Mouse (Mus musculus) hindlimb bud, embryonic 11.5 days (tissue): ENCODE data around the gene Spred3.
"Not testable (repeated sequence)": the region's sequence is repeated elsewhere in the genome, so short reads cannot be mapped to it uniquely, and the experiment has no call there.

ENCODE experiments used
- DNase-seq: peaks from one replicate; pipeline ENCODE4 v3.0.0-alpha.2; 2012; ENCODE audit warnings: low read depth, low spot score; ENCODE audit errors: extremely low spot score

Spred3 gene

GRCm38 (mm10) chr7:29170066-29170754 is at the start of gene Spred3, which contains the start of gene Ggn:
Spred3 (minus strand) TSS chr7:29170411.
Ggn (plus strand) TSS chr7:29170210.
- no peak for DNase-seq

- DNase-seq = no peak
Observed at GRCm38 (mm10) chr7:29214846-29215245, 44.6 kb upstream of the Spred3 start.

DNA sequence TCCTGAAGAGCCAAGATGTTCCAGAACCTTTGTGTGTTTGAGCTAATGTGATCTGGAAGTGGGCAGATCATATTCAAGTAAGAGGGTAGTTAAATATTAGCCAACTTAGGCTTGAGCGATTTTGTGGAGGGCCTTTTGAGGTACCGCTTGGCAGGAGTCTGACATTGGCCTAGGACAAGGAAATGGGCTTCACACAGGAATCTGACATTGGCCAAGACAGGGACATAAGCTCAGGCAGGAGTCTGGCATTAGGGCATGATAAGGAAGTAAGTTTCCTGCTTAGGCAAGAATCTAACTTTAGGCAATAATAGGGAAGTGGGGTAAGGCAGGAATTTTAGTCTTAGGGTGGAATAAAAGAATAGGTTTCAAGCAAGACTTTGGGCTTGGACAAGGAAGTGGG is 44.0 kb upstream of the Spred3 start:
- no peak for DNase-seq

GRCm38 (mm10) chr7:29213675-29214082 is 43.5 kb upstream of the Spred3 start, which contains the start of gene Catsperg1:
Catsperg1 (minus strand) TSS chr7:29214035.
- DNase-seq = no peak

DNA sequence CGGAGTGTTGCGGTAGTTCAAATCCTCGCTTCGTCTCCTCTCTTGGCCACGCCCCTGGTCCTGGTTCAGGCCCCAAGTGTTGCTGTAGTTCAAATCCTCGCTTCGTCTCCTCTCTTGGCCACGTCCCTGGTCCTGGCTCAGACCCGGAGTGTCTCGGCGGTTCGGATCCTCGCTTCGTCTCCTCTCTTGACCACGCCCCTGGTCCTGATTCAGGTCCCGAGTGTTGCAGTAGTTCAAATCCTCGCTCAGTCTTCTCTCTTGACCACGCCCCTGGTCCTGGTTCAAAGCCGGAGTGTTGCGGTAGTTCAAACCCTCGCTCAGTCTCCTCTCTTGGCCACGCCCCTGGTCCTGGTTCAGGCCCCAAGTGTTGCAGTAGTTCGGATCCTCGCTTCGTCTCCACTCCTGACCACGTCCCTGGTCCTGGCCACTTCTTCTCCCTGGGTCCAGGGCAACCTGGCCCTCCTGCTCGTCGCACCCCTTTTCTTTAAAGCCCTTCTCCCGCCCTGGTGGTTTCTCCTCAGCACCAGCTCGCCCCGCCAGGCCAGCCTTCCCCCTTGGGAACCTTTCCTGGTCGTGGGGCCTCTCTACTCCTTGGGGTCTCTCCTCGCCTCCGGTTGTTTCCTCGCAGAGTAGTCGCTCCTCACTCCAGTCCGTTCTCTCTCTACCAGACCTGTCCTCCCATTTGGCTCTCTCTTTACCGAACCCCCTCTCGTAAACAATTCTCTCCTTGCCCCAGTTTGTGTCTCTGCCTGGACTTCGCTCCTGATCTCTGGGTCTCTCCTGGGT is 42.8 kb upstream of the Spred3 start:
- not testable (repeated sequence) for DNase-seq

- no peak for DNase-seq
Observed at GRCm38 (mm10) chr7:29212199-29212765, 42.1 kb upstream of the Spred3 start.

- DNase-seq = no peak
Observed at GRCm38 (mm10) chr7:29211415-29212198, 41.4 kb upstream of the Spred3 start.

- DNase-seq = not testable (repeated sequence)
Observed at GRCm38 (mm10) chr7:29211013-29211412, 40.8 kb upstream of the Spred3 start.

DNA sequence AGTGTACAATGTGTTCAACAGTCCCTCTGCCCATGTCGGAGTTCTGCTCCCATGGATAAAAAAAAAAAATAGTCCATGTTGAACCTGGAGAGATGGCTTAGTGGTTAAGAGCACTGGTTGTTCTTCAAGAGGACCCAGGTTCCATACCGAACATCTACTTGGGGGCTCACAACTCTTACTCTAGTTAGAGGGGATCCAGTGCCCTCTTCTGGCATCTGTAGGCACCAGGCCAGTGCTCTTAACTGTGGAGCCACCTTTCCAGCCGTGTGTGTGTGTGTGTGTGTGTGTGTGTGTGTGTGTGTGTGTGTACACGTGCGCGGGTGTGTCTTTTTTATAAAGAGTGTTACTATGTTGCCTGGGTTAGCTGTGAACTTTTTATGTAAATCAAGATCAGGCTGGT is 32.4 kb upstream of the Spred3 start:
- no peak for DNase-seq

DNA sequence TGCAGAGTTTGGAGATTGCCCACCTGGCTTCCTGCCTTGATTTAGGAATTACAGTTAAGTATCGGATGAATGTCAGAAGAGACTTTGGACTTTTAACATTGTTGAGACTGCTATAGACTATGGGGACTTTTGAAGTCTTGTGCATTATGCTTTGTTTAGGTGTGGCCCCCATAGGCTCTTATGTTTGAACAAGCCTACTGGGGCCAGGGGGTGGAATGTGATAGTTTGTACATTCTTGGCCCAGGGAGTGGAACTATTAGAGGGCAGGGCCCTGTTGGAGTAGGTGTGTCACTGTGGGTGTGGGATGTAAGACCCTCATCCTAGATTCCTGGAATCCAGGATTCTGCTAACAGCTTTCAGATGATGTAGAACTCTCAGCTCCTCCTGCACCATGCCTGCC is 24.0 kb upstream of the Spred3 start:
- not testable (repeated sequence) for DNase-seq

DNA sequence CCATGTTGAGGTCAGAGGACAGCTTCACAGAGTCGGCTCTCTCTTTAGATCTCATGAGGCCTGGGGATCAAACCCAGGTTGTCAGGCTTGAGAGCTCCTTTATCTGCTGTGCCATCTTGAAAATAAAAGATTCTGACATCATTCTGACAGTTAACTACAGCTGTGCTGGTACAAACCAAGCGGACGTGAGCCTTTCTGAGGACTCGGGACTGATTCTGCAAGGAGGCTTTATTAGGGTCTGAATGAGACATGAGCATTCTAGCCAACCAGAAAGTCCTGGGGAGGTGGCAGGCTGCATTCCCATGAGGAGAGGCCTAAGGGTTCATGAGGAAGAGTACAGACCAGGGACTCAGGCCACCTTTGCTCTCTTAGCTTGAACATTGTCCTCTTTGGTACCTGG is 11.1 kb upstream of the Spred3 start:
- DNase-seq = not testable (repeated sequence)

DNA sequence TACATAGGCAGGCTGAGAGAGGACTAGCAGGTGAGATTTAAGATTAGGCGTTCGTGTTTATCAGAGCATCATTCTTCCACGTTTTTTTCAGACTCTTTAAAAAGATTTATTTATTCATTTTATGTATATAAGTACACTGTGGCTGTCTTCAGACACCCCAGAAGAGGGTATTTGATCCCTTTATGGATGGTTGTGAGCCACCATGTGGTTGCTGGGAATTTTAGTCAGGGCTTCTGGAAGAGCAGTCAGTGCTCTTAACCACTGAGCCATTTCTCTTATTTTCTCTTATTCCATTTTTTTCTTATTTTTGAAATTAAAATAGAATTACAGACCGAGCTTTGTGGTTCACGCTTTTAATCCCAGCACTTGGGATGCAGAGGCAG is 10.6 kb upstream of the Spred3 start:
- DNase-seq = no peak

- DNase-seq = peak; percentile 98
Observed at GRCm38 (mm10) chr7:29180077-29180853, 10.1 kb upstream of the Spred3 start, which contains the start of gene Psmd8. Psmd8 (minus strand) TSS chr7:29180701.

GRCm38 (mm10) chr7:29179323-29179722 is 9.1 kb upstream of the Spred3 start:
- DNase-seq = no peak

- DNase-seq = no peak
Observed at GRCm38 (mm10) chr7:29178106-29178505, 7.9 kb upstream of the Spred3 start.

- DNase-seq = no peak
Observed at GRCm38 (mm10) chr7:29172390-29173016, 2.3 kb upstream of the Spred3 start.

DNA sequence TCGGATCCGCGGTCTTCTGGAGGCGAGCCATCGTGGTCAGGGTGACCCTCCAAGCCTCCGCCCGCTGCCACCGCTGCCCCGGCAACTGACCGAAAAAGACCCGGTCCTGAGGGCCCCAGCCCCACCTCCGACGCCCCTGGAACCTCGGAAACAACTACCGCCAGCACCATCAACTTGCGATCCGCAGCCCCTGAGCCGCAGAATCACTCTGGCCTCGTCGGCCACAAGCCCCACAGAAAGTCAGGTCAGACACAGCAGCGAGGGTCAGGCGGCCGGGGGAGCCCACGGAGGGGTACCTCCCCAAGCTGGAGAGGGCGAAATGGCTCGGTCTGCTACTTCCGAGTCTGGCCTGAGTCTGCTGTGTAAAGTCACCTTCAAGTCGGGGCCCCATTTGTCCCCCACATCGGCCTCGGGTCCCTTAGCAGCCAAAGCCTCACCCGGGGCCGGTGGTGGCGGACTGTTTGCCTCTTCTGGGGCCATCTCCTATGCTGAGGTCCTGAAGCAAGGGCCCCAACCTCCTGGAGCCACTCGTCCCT is 1.4 kb upstream of the Spred3 start:
- DNase-seq = no peak

GRCm38 (mm10) chr7:29170755-29171561 is 747 bp upstream of the Spred3 start:
- DNase-seq = no peak
